ENCODE assay signal across 29 mouse cellular contexts in the genomic region with DNA sequence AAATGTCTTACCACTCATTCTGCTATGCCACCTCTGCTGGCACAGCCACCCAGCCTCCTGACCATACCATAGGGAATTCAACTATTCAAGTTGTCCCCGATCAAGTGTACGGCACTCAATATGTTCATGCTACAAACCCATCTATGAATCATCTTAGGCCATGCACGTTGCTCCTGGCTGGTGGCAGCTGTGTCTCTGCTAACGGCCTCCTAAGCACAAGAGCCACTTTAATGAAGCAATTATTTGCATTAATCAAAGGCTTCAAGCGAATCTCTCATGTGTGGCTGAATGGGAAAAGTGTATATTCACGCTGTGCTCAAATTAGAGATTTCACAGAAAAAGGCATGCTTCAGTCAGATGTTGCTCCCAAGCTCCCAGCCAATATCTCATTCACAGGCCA.
DNase-seq lines count a peak whose midpoint lies in the region; ATAC-seq and TF ChIP-seq lines count a peak whose summit lies in the region.
"Had no signal": no experiment of that assay in that cellular context is flagged by ENCODE, and none has a peak within 500 bp of the region (broad histone marks: within the 10 kb centered on the region; RNA-seq: fewer than 3 reads in every experiment).

No protein-coding gene starts in this region.

- 37% methylated on average over 6 of the region's 6 CpGs for WGBS in hindbrain, postnatal 0 days
- 31% methylated on average over 6 of the region's 6 CpGs for WGBS in hindbrain, embryonic 14.5 days
- WGBS in forebrain, embryonic 13.5 days: 13% methylated on average over 6 of the region's 6 CpGs
- 40% methylated on average over 6 of the region's 6 CpGs for WGBS in midbrain, embryonic 13.5 days

- no peaks in the 10 kb centered on the region for H3K36me3 ChIP-seq in hindbrain, postnatal 0 days (ENCODE audit: insufficient read depth, low read length)
- no peaks in the 10 kb centered on the region for H3K36me3 ChIP-seq in hindbrain, embryonic 14.5 days (replicated peaks; ENCODE audit: control insufficient read depth, insufficient read depth)
- no peaks in the 10 kb centered on the region for H3K36me3 ChIP-seq in forebrain, embryonic 13.5 days (ENCODE audit: poor library complexity, severe bottlenecking)
- H3K36me3 ChIP-seq in midbrain, embryonic 13.5 days: no peaks in the 10 kb centered on the region
- H3K36me3 ChIP-seq: hindbrain, embryonic 15.5 days; kidney, embryonic 15.5 days; liver, embryonic 15.5 days; neural tube, embryonic 12.5 days had no signal

- H3K4me1 ChIP-seq in hindbrain, postnatal 0 days (ENCODE audit: insufficient read depth, low read length): no peaks in the 10 kb centered on the region
- no peaks in the 10 kb centered on the region; the same call in 1 of the 2 replicates for H3K4me1 ChIP-seq in hindbrain, embryonic 14.5 days (replicated peaks; ENCODE audit: control insufficient read depth, insufficient read depth, low read length)
- H3K4me1 ChIP-seq in forebrain, embryonic 13.5 days: peaks cover 29% of the 10 kb centered on the region
- peaks cover 29% of the 10 kb centered on the region for H3K4me1 ChIP-seq in midbrain, embryonic 13.5 days (replicated peaks)
- H3K4me1 ChIP-seq: hindbrain, embryonic 15.5 days; liver, embryonic 15.5 days; neural tube, embryonic 12.5 days had no signal

- DNase-seq in hindbrain, postnatal 0 days (ENCODE audit: low spot score): peak; percentile 44
- no peak for DNase-seq in hindbrain, embryonic 14.5 days (ENCODE audit: low spot score)
- peak; percentile 83 for DNase-seq in retina, embryonic 14.5 days (ENCODE audit: low spot score)
- no peak for DNase-seq in spleen, postnatal 10 days (ENCODE audit: low spot score in 2 of 2)
- DNase-seq in urinary bladder, adult 2 months (ENCODE audit: low spot score): no peak
- DNase-seq: adrenal gland, adult 2 months; adrenal gland, postnatal 36 days; B cell, adult 2 months; cerebellum, adult 8-10 months; cerebellum, postnatal 25 days; gastrocnemius, postnatal 25 days; heart, adult 18-20 months; heart, postnatal 36 days; kidney, adult 18-20 months; kidney, postnatal 36 days; liver; lung, embryonic 14.5 days; lung, postnatal 14 days had no signal

- no peaks in the 10 kb centered on the region for H3K9me3 ChIP-seq in hindbrain, postnatal 0 days (ENCODE audit: low read length)
- H3K9me3 ChIP-seq in hindbrain, embryonic 14.5 days (ENCODE audit: control insufficient read depth, low read length): no peaks in the 10 kb centered on the region
- H3K9me3 ChIP-seq in forebrain, embryonic 13.5 days (replicated peaks): no peaks in the 10 kb centered on the region
- H3K9me3 ChIP-seq in midbrain, embryonic 13.5 days: no peaks in the 10 kb centered on the region
- H3K9me3 ChIP-seq: hindbrain, embryonic 15.5 days; kidney, embryonic 15.5 days; liver, embryonic 15.5 days; neural tube, embryonic 12.5 days had no signal

- no peak for ATAC-seq in hindbrain, postnatal 0 days
- no peak; the same call in 1 of the 2 replicates for ATAC-seq in hindbrain, embryonic 14.5 days (ENCODE audit: low FRiP score)
- peak; percentile 85 for ATAC-seq in forebrain, embryonic 13.5 days
- peak; percentile 56; the same call in 1 of the 2 replicates for ATAC-seq in midbrain, embryonic 13.5 days
- ATAC-seq in erythroid progenitor cell, adult 5-6 weeks (replicated peaks; ENCODE audit: low FRiP score, poor library complexity, severe bottlenecking): no peak
- ATAC-seq: activated CD4-positive, CD25-positive, alpha-beta regulatory T cell, adult 4 months had no signal

- no peak overlapping the region for H3K4me2 ChIP-seq in hindbrain, postnatal 0 days (ENCODE audit: low read depth, low read length)
- no peak overlapping the region for H3K4me2 ChIP-seq in hindbrain, embryonic 14.5 days (replicated peaks)
- no peak overlapping the region for H3K4me2 ChIP-seq in forebrain, embryonic 13.5 days
- H3K4me2 ChIP-seq in midbrain, embryonic 13.5 days (replicated peaks): no peak overlapping the region
- H3K4me2 ChIP-seq: heart, embryonic 11.5 days; hindbrain, embryonic 15.5 days; kidney, embryonic 15.5 days; liver, embryonic 15.5 days; lung, embryonic 14.5 days; neural tube, embryonic 12.5 days had no signal

- TF ChIP-seq CTCF in hindbrain, postnatal 0 days (IDR thresholded peaks at IDR 0.05; ENCODE audit: low read depth): no peak

- H3K27ac ChIP-seq in hindbrain, postnatal 0 days: no peak overlapping the region
- H3K27ac ChIP-seq in hindbrain, embryonic 14.5 days: no peak overlapping the region
- no peak overlapping the region; the same call in 1 of the 2 replicates for H3K27ac ChIP-seq in forebrain, embryonic 13.5 days
- 0 out of 2 replicates have a peak overlapping the region, but pooled peaks have one; percentile 6 for H3K27ac ChIP-seq in midbrain, embryonic 13.5 days
- H3K27ac ChIP-seq: hindbrain, embryonic 15.5 days; kidney, embryonic 15.5 days; layer of hippocampus, adult 2 months; liver, embryonic 15.5 days; neural tube, embryonic 12.5 days had no signal

- H3K4me3 ChIP-seq in hindbrain, postnatal 0 days (ENCODE audit: low read length): no peak overlapping the region
- H3K4me3 ChIP-seq in hindbrain, embryonic 14.5 days (replicated peaks; ENCODE audit: low read length): no peak overlapping the region
- no peak overlapping the region for H3K4me3 ChIP-seq in forebrain, embryonic 13.5 days
- H3K4me3 ChIP-seq in midbrain, embryonic 13.5 days (replicated peaks): no peak overlapping the region
- H3K4me3 ChIP-seq: hindbrain, embryonic 15.5 days; kidney, embryonic 15.5 days; layer of hippocampus, adult 2 months; liver, embryonic 15.5 days; myocyte; neural tube, embryonic 12.5 days had no signal

- H3K9ac ChIP-seq in hindbrain, postnatal 0 days (replicated peaks; ENCODE audit: low read length): no peak overlapping the region
- H3K9ac ChIP-seq in hindbrain, embryonic 14.5 days: no peak overlapping the region
- H3K9ac ChIP-seq in forebrain, embryonic 13.5 days: no peak overlapping the region
- H3K9ac ChIP-seq in midbrain, embryonic 13.5 days (replicated peaks): no peak overlapping the region
- H3K9ac ChIP-seq: hindbrain, embryonic 15.5 days; kidney, embryonic 15.5 days; liver, embryonic 15.5 days; lung, embryonic 14.5 days; neural tube, embryonic 12.5 days had no signal

- H3K27me3 ChIP-seq in hindbrain, postnatal 0 days (ENCODE audit: insufficient read depth, low read length): no peaks in the 10 kb centered on the region
- H3K27me3 ChIP-seq in hindbrain, embryonic 14.5 days (ENCODE audit: control insufficient read depth, insufficient read depth, low read length): no peaks in the 10 kb centered on the region
- H3K27me3 ChIP-seq in forebrain, embryonic 13.5 days: no peaks in the 10 kb centered on the region
- no peaks in the 10 kb centered on the region for H3K27me3 ChIP-seq in midbrain, embryonic 13.5 days
- H3K27me3 ChIP-seq: hindbrain, embryonic 15.5 days; kidney, embryonic 15.5 days; liver, embryonic 15.5 days; neural tube, embryonic 12.5 days had no signal

Comparison
In these comparisons a context has a peak if more than half of its experiments do, and no peak if none do; other contexts are left out.
1. DNase-seq: peak in hindbrain, postnatal 0 days (single experiment) and retina, embryonic 14.5 days (single experiment); none in hindbrain, embryonic 14.5 days (single experiment), spleen, postnatal 10 days (0 of 2) and urinary bladder, adult 2 months (single experiment).
2. ATAC-seq: peak in forebrain, embryonic 13.5 days (single experiment) and midbrain, embryonic 13.5 days (single experiment); none in hindbrain, postnatal 0 days (single experiment), hindbrain, embryonic 14.5 days (single experiment) and erythroid progenitor cell, adult 5-6 weeks (single experiment).